Mouse (Mus musculus) lung, adult 2 months (tissue): Measurements from ENCODE around the gene Taar8b.
"Not testable (repeated sequence)": the region's sequence is repeated elsewhere in the genome, so short reads cannot be mapped to it uniquely, and the experiment has no call there.

Experiments used
- CTCF ChIP-seq: fragments of 200-500 bp; IDR thresholded peaks from 2 replicates; pipeline ENCODE4 v1.5.1; 2011; ENCODE audit warnings: mild to moderate bottlenecking, low read length, control low read depth; ENCODE audit not compliant: insufficient read depth
- POLR2A ChIP-seq: fragments of 200-500 bp; IDR thresholded peaks from 2 replicates; pipeline ENCODE4 v1.6.1; 2011; ENCODE audit warnings: low read depth, mild to moderate bottlenecking, control low read depth, low read length, borderline replicate concordance; ENCODE audit errors: extremely low read depth

GRCm38 (mm10) chr10:24103299-24103698 lies 11.2 kb upstream of the Taar8b start:
- not testable (repeated sequence) for TF ChIP-seq POLR2A, CTCF
